Mouse (Mus musculus): ENCODE results near the gene Lca5l. TPM values are rescaled to one million over a fixed set of nuclear protein-coding genes. Genes with fewer than 3 reads are reported as not detected.

Lca5l gene
- total RNA-seq, 4 experiments from 2014 or later = 0.32 to 0.54 (median 0.41) TPM

DNA sequence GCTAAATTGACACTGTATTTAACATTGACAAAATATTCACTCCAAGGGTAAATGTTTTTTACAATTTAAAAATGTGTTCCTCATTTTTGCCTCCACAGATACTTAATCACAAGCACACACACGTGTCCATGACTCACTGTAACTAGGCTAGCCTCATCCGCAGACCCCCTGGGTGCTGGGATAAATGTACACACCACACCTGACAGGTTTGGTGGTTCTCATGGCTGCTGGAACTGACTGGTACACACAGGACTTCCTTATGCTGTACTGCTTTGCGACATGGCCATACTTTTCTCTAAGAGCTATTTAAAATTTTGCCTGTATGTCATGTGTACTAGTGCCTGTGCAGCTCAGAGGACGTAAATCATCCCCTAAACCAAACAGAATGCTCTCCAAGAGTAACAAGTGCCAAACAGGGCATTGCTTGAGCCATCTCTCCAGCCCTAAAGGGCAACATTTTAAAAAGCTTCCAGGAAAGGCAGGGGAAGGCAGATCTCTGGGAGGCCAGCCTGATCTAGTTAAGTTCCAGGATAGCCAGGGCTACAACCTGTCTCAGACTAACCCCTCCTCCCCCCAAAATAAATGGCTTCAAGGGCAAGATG, 71.9 kb downstream of the Lca5l start:
- DNase-seq (ENCODE audit: low spot score in 2 of 2) = no peak

- no peak for DNase-seq (ENCODE audit: low spot score in 2 of 2)
Measured at GRCm38 (mm10) chr16:96114729-96115128, 77.3 kb downstream of the Lca5l start.

- DNase-seq (ENCODE audit: low spot score in 2 of 2) = no peak
Measured at GRCm38 (mm10) chr16:96112769-96113168, 79.3 kb downstream of the Lca5l start.

DNA sequence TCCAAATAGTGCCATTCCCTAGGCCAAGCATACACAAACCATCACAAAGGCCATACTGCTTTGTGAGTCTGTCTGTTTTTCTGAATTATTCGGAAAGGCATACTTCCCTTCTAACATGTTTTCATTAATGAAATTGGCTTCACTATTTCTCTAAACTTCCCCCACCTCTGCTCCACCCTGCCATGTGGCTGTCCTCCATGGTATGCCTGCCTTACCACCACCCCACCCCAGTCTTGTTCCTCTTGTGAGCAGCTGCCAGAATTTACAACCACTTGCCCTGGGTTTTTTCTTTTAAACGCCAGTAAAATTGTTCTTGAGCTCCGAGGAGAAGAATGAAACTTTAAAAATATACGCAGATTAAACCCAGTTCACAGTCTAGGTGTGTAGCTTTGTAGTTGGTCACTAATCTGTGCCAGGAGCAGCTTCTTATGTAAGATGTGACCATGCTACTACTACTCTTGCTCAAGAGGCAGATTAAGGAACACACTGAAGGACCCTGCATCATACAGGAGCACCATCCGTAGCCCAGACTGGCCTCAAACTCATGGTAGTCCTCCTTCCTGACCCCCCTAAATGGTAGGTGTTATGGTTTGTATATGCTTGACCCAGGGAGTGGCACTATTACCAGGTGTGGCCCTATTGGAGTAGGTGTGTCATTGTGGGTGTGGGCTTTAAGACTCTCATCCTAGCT, 81.3 kb downstream of the Lca5l start:
- no peak for DNase-seq (ENCODE audit: low spot score in 2 of 2)

GRCm38 (mm10) chr16:96109673-96110072, 82.4 kb downstream of the Lca5l start:
- DNase-seq (ENCODE audit: low spot score in 2 of 2) = no peak

Other genes with a start within 250 kb of the Lca5l start
- 10 to 100 TPM; 11.9 to 14.4 (median 12.9) TPM for gene Psmg1, start 201.3 kb downstream of the Lca5l start, total RNA-seq (2022)
- gene Brwd1, start 109.7 kb downstream of the Lca5l start, total RNA-seq (2022) = 10 to 100 TPM; 48.0 to 63.0 (median 55.2) TPM
- 10 to 100 TPM; 19.1 to 31.3 (median 25.5) TPM for gene Hmgn1, start 64.5 kb downstream of the Lca5l start, total RNA-seq (2022)
- 10 to 100 TPM; 12.0 to 14.4 (median 13.0) TPM for gene Wrb, start 46.9 kb downstream of the Lca5l start, total RNA-seq (2022)
- gene Sh3bgr, start 8.2 kb upstream of the Lca5l start, total RNA-seq (2022) = 1,000 to 10,000 TPM in 3 of 4 experiments, 100 to 1,000 TPM in 1; 903 to 1,283 (median 1,111) TPM
- gene B3galt5, start 43.5 kb upstream of the Lca5l start, total RNA-seq (2022) = not detected